Mouse (Mus musculus) spleen, adult 18-20 months (tissue): Measurements from ENCODE around the gene Gm9639.
"Not testable (repeated sequence)": the region's sequence is repeated elsewhere in the genome, so short reads cannot be mapped to it uniquely, and the experiment has no call there.

Source experiments
- DNase-seq, 2 experiments: peaks; one replicate each; pipeline ENCODE4 v3.0.0; 2022; ENCODE audit warnings: mixed read lengths in 2 of 2

Gene Gm9639

GRCm38 (mm10) chr10:77794976-77795375 lies at the start of gene Gm9639:
TSS of gene Gm9639 (minus strand) at chr10:77795076.
- DNase-seq: no peak

GRCm38 (mm10) chr10:77839006-77839405 lies 44.1 kb upstream of the Gm9639 start:
- DNase-seq: no peak

GRCm38 (mm10) chr10:77835647-77836046 lies 40.8 kb upstream of the Gm9639 start, which contains the start of gene Krtap10-10:
TSS of gene Krtap10-10 (plus strand) at chr10:77835947.
- no peak for DNase-seq

GRCm38 (mm10) chr10:77826951-77827350 lies 32.1 kb upstream of the Gm9639 start, which contains the start of gene Krtap10-4:
TSS of gene Krtap10-4 (minus strand) at chr10:77827095.
- DNase-seq: no peak

- DNase-seq: no peak
These were observed 24.3 kb upstream of the Gm9639 start for GRCm38 (mm10) chr10:77819203-77819602.

GRCm38 (mm10) chr10:77818523-77818922 lies 23.6 kb upstream of the Gm9639 start:
- DNase-seq: no peak

GRCm38 (mm10) chr10:77815514-77815913 lies 20.6 kb upstream of the Gm9639 start:
- peak in 1 of 2 experiments; percentile 32 for DNase-seq

GRCm38 (mm10) chr10:77814382-77814781 lies 19.5 kb upstream of the Gm9639 start, which contains the start of gene Gm2696:
TSS of gene Gm2696 (plus strand) at chr10:77814682.
- DNase-seq: no peak

- DNase-seq: no peak
These were observed 16.9 kb upstream of the Gm9639 start, which contains the start of gene Gm9507 for GRCm38 (mm10) chr10:77811743-77812142. TSS of gene Gm9507 (minus strand) at chr10:77811843.

- DNase-seq: no peak
These were observed 9.2 kb upstream of the Gm9639 start for GRCm38 (mm10) chr10:77804095-77804494.

GRCm38 (mm10) chr10:77798921-77799508 lies 4.1 kb upstream of the Gm9639 start, which contains the start of gene Gm19668:
TSS of gene Gm19668 (minus strand) at chr10:77799133.
- no peak for DNase-seq

GRCm38 (mm10) chr10:77798164-77798920 lies 3.5 kb upstream of the Gm9639 start:
- DNase-seq: not testable (repeated sequence)

- DNase-seq: no peak
These were observed 2.8 kb upstream of the Gm9639 start for GRCm38 (mm10) chr10:77797677-77798076.

- DNase-seq: no peak
These were observed 6.3 kb downstream of the Gm9639 start for GRCm38 (mm10) chr10:77788621-77789020.

- DNase-seq: not testable (repeated sequence)
These were observed 7.0 kb downstream of the Gm9639 start, which contains the start of gene Gm7137 for GRCm38 (mm10) chr10:77787876-77788275. TSS of gene Gm7137 (minus strand) at chr10:77788200.

- not testable (repeated sequence) for DNase-seq
These were observed 11.5 kb downstream of the Gm9639 start for GRCm38 (mm10) chr10:77783396-77783795.

GRCm38 (mm10) chr10:77782442-77782841 lies 12.4 kb downstream of the Gm9639 start, which contains the start of gene Gm3250:
TSS of gene Gm3250 (minus strand) at chr10:77782542.
- DNase-seq: not testable (repeated sequence)

GRCm38 (mm10) chr10:77776844-77777243 lies 18.0 kb downstream of the Gm9639 start, which contains the start of gene Gm7138:
TSS of gene Gm7138 (minus strand) at chr10:77776944.
- not testable (repeated sequence) for DNase-seq

GRCm38 (mm10) chr10:77772142-77772541 lies 22.7 kb downstream of the Gm9639 start:
- not testable (repeated sequence) for DNase-seq

- not testable (repeated sequence) for DNase-seq
These were observed 23.7 kb downstream of the Gm9639 start, which contains the start of gene Gm3238 for GRCm38 (mm10) chr10:77771225-77771624. TSS of gene Gm3238 (minus strand) at chr10:77771325.

- no peak for DNase-seq
These were observed 25.1 kb downstream of the Gm9639 start for GRCm38 (mm10) chr10:77769727-77770126.

- not testable (repeated sequence) for DNase-seq
These were observed 35.3 kb downstream of the Gm9639 start, which contains the start of gene Gm3233 for GRCm38 (mm10) chr10:77759582-77759981. TSS of gene Gm3233 (minus strand) at chr10:77759682.

- no peak for DNase-seq
These were observed 41.4 kb downstream of the Gm9639 start for GRCm38 (mm10) chr10:77753448-77753847.
